Comparison of ENCODE assay signal across 15 mouse cellular contexts in genomic region chr7:4653351-4653750, GRCm38 (mm10). TPM values are rescaled to one million over a fixed set of nuclear protein-coding genes. Genes with fewer than 3 reads are reported as not detected.
DNase-seq lines count a peak whose midpoint lies in the region; ATAC-seq and TF ChIP-seq lines count a peak whose summit lies in the region.
"Had no signal": no experiment of that assay in that cellular context is flagged by ENCODE, and none has a peak within 500 bp of the region (broad histone marks: within the 10 kb centered on the region; RNA-seq: fewer than 3 reads in every experiment).

No protein-coding gene starts in this region.

- 90% methylated on average over 5 of the region's 5 CpGs for WGBS in midbrain, embryonic 10.5 days

- H3K27me3 ChIP-seq in CH12.LX (replicated peaks): no peaks in the 10 kb centered on the region
- H3K27me3 ChIP-seq in megakaryocyte, embryonic 14.5 days (replicated peaks): no peaks in the 10 kb centered on the region
- no peaks in the 10 kb centered on the region for H3K27me3 ChIP-seq in midbrain, embryonic 10.5 days (ENCODE audit: low read depth, poor library complexity, severe bottlenecking)

- peaks cover 21 to 61% of the 10 kb centered on the region in 2 experiments for H3K4me1 ChIP-seq in CH12.LX (ENCODE audit: control insufficient read depth in 1 of 2, insufficient read depth in 2 of 2)
- H3K4me1 ChIP-seq in megakaryocyte, embryonic 14.5 days: peaks cover 83% of the 10 kb centered on the region
- H3K4me1 ChIP-seq in midbrain, embryonic 10.5 days: peaks cover 23% of the 10 kb centered on the region

- H3K79me2 ChIP-seq in CH12.LX (replicated peaks; ENCODE audit: control insufficient read depth, extremely low read depth, insufficient read depth, poor library complexity, severe bottlenecking): peaks cover 72% of the 10 kb centered on the region

- dilution Hi-C loops in CH12.LX (cut with MboI; ENCODE audit: extremely low pct_ligation_motif_present, extremely low pct_unique_long_range_greater_than_20kb, low sequenced_read_pairs): no loop called here

- peak; percentile 44; the same call in 1 of the 2 replicates for TF ChIP-seq EP300 in CH12.LX (IDR thresholded peaks at IDR 0.05; ENCODE audit: low read length)

- peak; percentile 1; the same call in 1 of the 2 replicates for ATAC-seq in granulocyte monocyte progenitor cell, adult 5-6 weeks (replicated peaks; ENCODE audit: poor library complexity, severe bottlenecking)

- peaks cover 13 to 33% of the 10 kb centered on the region in 2 experiments for H3K36me3 ChIP-seq in CH12.LX (replicated peaks in 1 of 2; ENCODE audit: control insufficient read depth in 1 of 2, insufficient read depth in 1 of 2, low read length in 1 of 2)
- H3K36me3 ChIP-seq in megakaryocyte, embryonic 14.5 days (replicated peaks; ENCODE audit: low read length): peaks cover 51% of the 10 kb centered on the region
- peaks cover 29% of the 10 kb centered on the region for H3K36me3 ChIP-seq in midbrain, embryonic 10.5 days

- in situ Hi-C loops in CH12.LX (cut with MboI; ENCODE audit: low pct_ligation_motif_present, low pct_unique_long_range_greater_than_20kb, low sequenced_read_pairs): no loop called here

- TF ChIP-seq RAD21 in CH12.LX (IDR thresholded peaks at IDR 0.05; ENCODE audit: low read depth, low read length): no peak

- peak overlapping the region; percentile 90 for H3K4me2 ChIP-seq in CH12.LX (ENCODE audit: insufficient read depth, low read depth, poor library complexity, severe bottlenecking)

- peak overlapping the region; percentile 2; the same call in 1 of the 2 replicates for H3K27ac ChIP-seq in layer of hippocampus, adult 2 months
- peak overlapping the region; percentile 78 for H3K27ac ChIP-seq in CH12.LX (ENCODE audit: insufficient read depth, low read depth)
- H3K27ac ChIP-seq in midbrain, embryonic 10.5 days (replicated peaks): no peak overlapping the region

- H3K9ac ChIP-seq in CH12.LX (ENCODE audit: insufficient read depth, low read depth): peak overlapping the region; percentile 75; the same call in 1 of the 2 replicates

- H3K4me3 ChIP-seq in layer of hippocampus, adult 2 months: no peak overlapping the region
- peak overlapping the region; percentile 8 to 50 (median 40) for H3K4me3 ChIP-seq in CH12.LX (replicated peaks in 1 of 3; ENCODE audit: low read depth in 2 of 3, low read length in 2 of 3, poor library complexity in 1 of 3)
- H3K4me3 ChIP-seq in megakaryocyte, embryonic 14.5 days (replicated peaks): peak overlapping the region; percentile 98
- H3K4me3 ChIP-seq in midbrain, embryonic 10.5 days: no peak overlapping the region

- H3K9me3 ChIP-seq in CH12.LX (replicated peaks; ENCODE audit: low read length): no peaks in the 10 kb centered on the region
- no peaks in the 10 kb centered on the region for H3K9me3 ChIP-seq in megakaryocyte, embryonic 14.5 days
- H3K9me3 ChIP-seq in midbrain, embryonic 10.5 days (replicated peaks): no peaks in the 10 kb centered on the region

- no peak for TF ChIP-seq CTCF in layer of hippocampus, adult 2 months (conservative IDR thresholded peaks at IDR 0.05)
- no peak for TF ChIP-seq CTCF in CH12.LX (conservative IDR thresholded peaks at IDR 0.05 in 1 of 2, IDR thresholded peaks at IDR 0.05 in 1 of 2; ENCODE audit: low read depth in 2 of 2, low read length in 2 of 2)

- TF ChIP-seq POLR2A in CH12.LX (IDR thresholded peaks at IDR 0.05; ENCODE audit: low read depth, low read length): 0 out of 2 replicates have a peak, but pooled peaks have one; percentile 10

- no peak for DNase-seq in layer of hippocampus, adult 2 months (ENCODE audit: low spot score in 2 of 2)
- DNase-seq in layer of hippocampus, adult 9-10 months (ENCODE audit: low spot score): no peak
- DNase-seq in CH12.LX (ENCODE audit: extremely low read depth): peak; percentile 55
- no peak for DNase-seq in adrenal gland, postnatal 4 days (ENCODE audit: low spot score in 2 of 2)
- no peak for DNase-seq in midbrain, embryonic 10.5 days (ENCODE audit: low spot score)
- no peak for DNase-seq in kidney, adult 9 months
- DNase-seq: adrenal gland, adult 2 months; kidney, adult 11 months; midbrain, embryonic 14.5 days had no signal

TF ChIP-seq in CH12.LX, 34 proteins besides CTCF, POLR2A, EP300 and RAD21:
- TF ChIP-seq GABPA (IDR thresholded peaks at IDR 0.05; ENCODE audit: insufficient replicate concordance, low read depth, low read length): no peak
- TF ChIP-seq TCF12 (IDR thresholded peaks at IDR 0.05; ENCODE audit: low read depth, low read length): no peak
- peak; percentile 49 for TF ChIP-seq MXI1 (IDR thresholded peaks at IDR 0.05; ENCODE audit: low read depth, low read length)
- peak; percentile 22; the same call in 1 of the 2 replicates for TF ChIP-seq IRF4 (IDR thresholded peaks at IDR 0.05; ENCODE audit: low read depth, low read length)
- no peak for TF ChIP-seq MAZ (IDR thresholded peaks at IDR 0.05; ENCODE audit: low read depth, low read length)
- no peak for TF ChIP-seq ZNF384 (IDR thresholded peaks at IDR 0.05; ENCODE audit: low read depth, low read length)
- TF ChIP-seq NRF1 (IDR thresholded peaks at IDR 0.05; ENCODE audit: low read depth, low read length): no peak
- no peak for TF ChIP-seq ELF1 (IDR thresholded peaks at IDR 0.05; ENCODE audit: low read depth, low read length)
- no peak for TF ChIP-seq CHD1 (IDR thresholded peaks at IDR 0.05; ENCODE audit: low read depth, low read length)
- TF ChIP-seq ZC3H11A (IDR thresholded peaks at IDR 0.05; ENCODE audit: low read depth, low read length): no peak
- TF ChIP-seq SMC3 (IDR thresholded peaks at IDR 0.05; ENCODE audit: low read depth, low read length): no peak
- TF ChIP-seq MAX (IDR thresholded peaks at IDR 0.05; ENCODE audit: low read length): no peak

RNA-seq across cellular contexts. Expression of gene Ppp6r1, which starts 5.5 kb away (rescaled TPM):
- 100 to 1,000 TPM; 133 to 134 TPM for total RNA-seq in layer of hippocampus, adult 2 months (2021)
- total RNA-seq in CH12.LX (2012; rRNA removed): 85.6 and 91.2 TPM in 2 replicates
- 53.0 and 59.2 TPM in 2 replicates for total RNA-seq in CH12.LX (2014; rRNA removed)
- polyA plus RNA-seq in CH12.LX (2012; ENCODE audit: insufficient read length, low read depth): 108 and 118 TPM in 2 replicates
- 134 and 148 TPM in 2 replicates for total RNA-seq in granulocyte monocyte progenitor cell, adult 5-6 weeks (2014; fragmentation: Nextera tagmentation)
- total RNA-seq in granulocyte monocyte progenitor cell, adult 5-6 weeks (2017): 142 and 146 TPM in 2 replicates
- polyA plus RNA-seq in megakaryocyte, embryonic 14.5 days (2012; ENCODE audit: insufficient read depth, low replicate concordance): 361 and 465 TPM in 2 replicates
- total RNA-seq in adrenal gland, postnatal 4 days (2021): 100 to 1,000 TPM in 1 of 2 experiments, 10 to 100 TPM in 1; 98.4 to 103 TPM
- polyA plus RNA-seq in midbrain, embryonic 10.5 days (2016; fragmentation: Nextera tagmentation; extraction: Ambion mirVana): 9.2 and 9.8 TPM in 2 replicates

RNA-seq across cellular contexts. Expression of gene Tmem86b, which starts 22.1 kb away (rescaled TPM):
- 10 to 100 TPM; 17.8 to 21.8 TPM for total RNA-seq in layer of hippocampus, adult 2 months (2021)
- total RNA-seq in CH12.LX (2012; rRNA removed) (5.9 and 7.2 TPM in 2 replicates), CH12.LX (2014; rRNA removed) (4.3 TPM in 2 replicates)
- 9.1 and 10.6 TPM in 2 replicates for polyA plus RNA-seq in CH12.LX (2012; ENCODE audit: insufficient read length, low read depth)
- 24.5 and 28.0 TPM in 2 replicates for total RNA-seq in granulocyte monocyte progenitor cell, adult 5-6 weeks (2014; fragmentation: Nextera tagmentation)
- total RNA-seq in granulocyte monocyte progenitor cell, adult 5-6 weeks (2017): 17.5 and 26.2 TPM in 2 replicates
- polyA plus RNA-seq in megakaryocyte, embryonic 14.5 days (2012; ENCODE audit: insufficient read depth, low replicate concordance): 5.3 and 15.1 TPM in 2 replicates
- total RNA-seq in adrenal gland, postnatal 4 days (2021): 10 to 100 TPM; 12.8 to 16.6 TPM
- 1.8 and 2.8 TPM in 2 replicates for polyA plus RNA-seq in midbrain, embryonic 10.5 days (2016; fragmentation: Nextera tagmentation; extraction: Ambion mirVana)

RNA-seq across cellular contexts. Expression of gene Hspbp1, which starts 31.5 kb away (rescaled TPM):
- 10 to 100 TPM; 82.1 to 92.1 TPM for total RNA-seq in layer of hippocampus, adult 2 months (2021)
- 131 and 136 TPM in 2 replicates for total RNA-seq in CH12.LX (2012; rRNA removed)
- 92.3 and 98.8 TPM in 2 replicates for total RNA-seq in CH12.LX (2014; rRNA removed)
- polyA plus RNA-seq in CH12.LX (2012; ENCODE audit: insufficient read length, low read depth): 82.7 and 90.6 TPM in 2 replicates
- total RNA-seq in granulocyte monocyte progenitor cell, adult 5-6 weeks (2014; fragmentation: Nextera tagmentation): 29.3 and 30.7 TPM in 2 replicates
- 21.9 and 23.7 TPM in 2 replicates for total RNA-seq in granulocyte monocyte progenitor cell, adult 5-6 weeks (2017)
- polyA plus RNA-seq in megakaryocyte, embryonic 14.5 days (2012; ENCODE audit: insufficient read depth, low replicate concordance): 71.8 and 116 TPM in 2 replicates
- total RNA-seq in adrenal gland, postnatal 4 days (2021): 10 to 100 TPM; 41.3 to 43.6 TPM
- 132 and 142 TPM in 2 replicates for polyA plus RNA-seq in midbrain, embryonic 10.5 days (2016; fragmentation: Nextera tagmentation; extraction: Ambion mirVana)

RNA-seq across cellular contexts. Expression of gene Brsk1, which starts 37.1 kb away (rescaled TPM):
- 100 to 1,000 TPM; 334 to 355 TPM for total RNA-seq in layer of hippocampus, adult 2 months (2021)
- total RNA-seq in CH12.LX (2012; rRNA removed): 0.21 and 0.25 TPM in 2 replicates
- total RNA-seq in CH12.LX (2014; rRNA removed): not detected in 2 replicates
- polyA plus RNA-seq in CH12.LX (2012; ENCODE audit: insufficient read length, low read depth): not detected in 2 replicates
- not detected in 2 replicates for total RNA-seq in granulocyte monocyte progenitor cell, adult 5-6 weeks (2014; fragmentation: Nextera tagmentation)
- not detected in 2 replicates for total RNA-seq in granulocyte monocyte progenitor cell, adult 5-6 weeks (2017)
- polyA plus RNA-seq in megakaryocyte, embryonic 14.5 days (2012; ENCODE audit: insufficient read depth, low replicate concordance): 0.08 TPM in 1 of 2 replicates, not detected in the other
- total RNA-seq in adrenal gland, postnatal 4 days (2021): 10 to 100 TPM; 14.4 to 17.0 TPM
- 1.7 and 2.3 TPM in 2 replicates for polyA plus RNA-seq in midbrain, embryonic 10.5 days (2016; fragmentation: Nextera tagmentation; extraction: Ambion mirVana)
- polyA plus RNA-seq: CD4-positive, CD25-positive, alpha-beta regulatory T cell, adult 4 months had no signal

RNA-seq across cellular contexts. Expression of gene Ptprh, which starts 49.5 kb away (rescaled TPM):
- under 1 TPM; 0.18 to 0.22 TPM for total RNA-seq in layer of hippocampus, adult 2 months (2021)
- total RNA-seq in CH12.LX (2012; rRNA removed) (not detected in 2 replicates), CH12.LX (2014; rRNA removed) (not detected in 2 replicates)
- not detected in 2 replicates for polyA plus RNA-seq in CH12.LX (2012; ENCODE audit: insufficient read length, low read depth)
- total RNA-seq in granulocyte monocyte progenitor cell, adult 5-6 weeks (2014; fragmentation: Nextera tagmentation): not detected in 2 replicates
- total RNA-seq in granulocyte monocyte progenitor cell, adult 5-6 weeks (2017): not detected in 2 replicates
- 0.16 TPM in 1 of 2 replicates, not detected in the other for polyA plus RNA-seq in megakaryocyte, embryonic 14.5 days (2012; ENCODE audit: insufficient read depth, low replicate concordance)
- total RNA-seq in adrenal gland, postnatal 4 days (2021): under 1 TPM in 1 of 2 experiments, not detected in 1; 0.23 TPM
- polyA plus RNA-seq in midbrain, embryonic 10.5 days (2016; fragmentation: Nextera tagmentation; extraction: Ambion mirVana): not detected in 2 replicates
- total RNA-seq: adrenal gland, adult 2 months; heart, adult 18-20 months; hematopoietic stem cell, adult 5-6 weeks had no signal
- polyA plus RNA-seq: adrenal gland, adult 2 months; CD4-positive, CD25-positive, alpha-beta regulatory T cell, adult 4 months; lung, embryonic 16.5 days had no signal

Comparison
In these comparisons a context has a peak if more than half of its experiments do, and no peak if none do; other contexts are left out.
1. H3K4me3 ChIP-seq: peak in CH12.LX (3 of 3) and megakaryocyte, embryonic 14.5 days (single experiment); none in layer of hippocampus, adult 2 months (single experiment) and midbrain, embryonic 10.5 days (single experiment).